Mouse (Mus musculus) limb, embryonic 12.5 days (tissue): ENCODE data around the gene Cpm. TPM values are rescaled to one million over a fixed set of nuclear protein-coding genes. Genes with fewer than 3 reads are reported as not detected.
"Not testable (repeated sequence)": the region's sequence is repeated elsewhere in the genome, so short reads cannot be mapped to it uniquely, and the experiment has no call there.

Source experiments
- ATAC-seq: fragments of 200-750 bp; cut with Nextera tagmentation; 2 replicates; pipeline ENCODE4 v1.8.0; 2017; ENCODE audit warnings: low read depth, moderate TSS enrichment; ENCODE audit not compliant: insufficient number of reproducible peaks, insufficient read depth, low FRiP score, low TSS enrichment
- H3K27ac ChIP-seq: fragments of 300-500 bp; sonication (generic); 2 replicates; pipeline ENCODE4 v1.5.1; 2016; ENCODE audit warnings: mild to moderate bottlenecking, moderate library complexity
- H3K27me3 ChIP-seq: fragments of 300-500 bp; sonication (generic); 2 replicates; pipeline ENCODE4 v1.6.1; 2016; ENCODE audit warnings: mild to moderate bottlenecking, moderate library complexity
- H3K36me3 ChIP-seq: fragments of 300-500 bp; sonication (generic); 2 replicates; pipeline ENCODE4 v1.6.1; 2016; ENCODE audit warnings: mild to moderate bottlenecking, moderate library complexity
- H3K4me1 ChIP-seq: fragments of 300-500 bp; sonication (generic); replicated peaks from 2 replicates; pipeline ENCODE4 v1.6.1; 2016
- H3K4me2 ChIP-seq: fragments of 300-500 bp; sonication (generic); 2 replicates; pipeline ENCODE4 v1.6.1; 2016; ENCODE audit warnings: mild to moderate bottlenecking, moderate library complexity
- H3K4me3 ChIP-seq: fragments of 300-500 bp; sonication (generic); replicated peaks from 2 replicates; pipeline ENCODE4 v1.5.1; 2016; ENCODE audit warnings: mild to moderate bottlenecking
- H3K9ac ChIP-seq: fragments of 300-500 bp; sonication (generic); replicated peaks from 2 replicates; pipeline ENCODE4 v1.6.1; 2016; ENCODE audit warnings: mild to moderate bottlenecking, moderate library complexity
- H3K9me3 ChIP-seq: fragments of 300-500 bp; sonication (generic); 2 replicates; pipeline ENCODE4 v1.6.1; 2016; ENCODE audit warnings: mild to moderate bottlenecking, moderate library complexity
- whole genome bisulfite sequencing: fragments of 180-500 bp; shearing (Covaris S2); methylation state at CpG from one replicate; pipeline ENCODE4 v1.1.7; 2016; 5-methylcytosine and 5-hydroxymethylcytosine counted together
- polyA plus RNA-seq: library from polyadenylated mRNA; unstranded; fragments of >200 nt; fragmentation: Nextera tagmentation; extraction: Ambion mirVana; gene quantifications from 2 replicates; pipeline ENCODE4 v1.2.1, GENCODE M21; 2016

The Cpm gene
- polyA plus RNA-seq, 1 experiment from 2014 or later, result 30.0 TPM

- Histone ChIP-seq H3K4me3 (no peak overlapping the region), H3K27me3 (no peaks in the 10 kb centered on the region), H3K27ac (no peak overlapping the region), H3K4me1 (no peaks in the 10 kb centered on the region), H3K9me3 (no peaks in the 10 kb centered on the region), H3K9ac (no peak overlapping the region), H3K4me2 (no peak overlapping the region), H3K36me3 (no peaks in the 10 kb centered on the region)
- no peak for ATAC-seq
- WGBS, result 89% methylated on average over 5 of the region's 5 CpGs
Measured at GRCm38 (mm10) chr10:117610160-117610764, 19.0 kb upstream of the Cpm start.

- no peaks in the 10 kb centered on the region for H3K9me3 ChIP-seq
- H3K4me1 ChIP-seq, result no peaks in the 10 kb centered on the region
- no peak overlapping the region for H3K4me2 ChIP-seq
- 93% methylated on average over 2 of the region's 2 CpGs for WGBS
- H3K27ac ChIP-seq, result no peak overlapping the region
- H3K27me3 ChIP-seq, result no peaks in the 10 kb centered on the region
- no peaks in the 10 kb centered on the region for H3K36me3 ChIP-seq
- no peak overlapping the region for H3K4me3 ChIP-seq
- H3K9ac ChIP-seq, result no peak overlapping the region
- ATAC-seq, result no peak
Measured at GRCm38 (mm10) chr10:117610794-117611384, 18.4 kb upstream of the Cpm start.

GRCm38 (mm10) chr10:117611503-117611902, 17.8 kb upstream of the Cpm start:
- 89% methylated on average over 2 of the region's 2 CpGs for WGBS
- no peak for ATAC-seq

GRCm38 (mm10) chr10:117611976-117612375, 17.3 kb upstream of the Cpm start:
- no peak overlapping the region for H3K9ac ChIP-seq
- no peaks in the 10 kb centered on the region for H3K27me3 ChIP-seq
- no peak for ATAC-seq
- no peak overlapping the region for H3K4me2 ChIP-seq
- H3K36me3 ChIP-seq, result no peaks in the 10 kb centered on the region
- no peak overlapping the region for H3K4me3 ChIP-seq
- no peaks in the 10 kb centered on the region for H3K4me1 ChIP-seq
- H3K9me3 ChIP-seq, result no peaks in the 10 kb centered on the region
- 80% methylated on average over 2 of the region's 2 CpGs for WGBS
- H3K27ac ChIP-seq, result no peak overlapping the region

More at GRCm38 (mm10) chr10:117611503-117611902, 17.8 kb upstream of the Cpm start:
- H3K4me3 ChIP-seq, result no peak overlapping the region
- no peaks in the 10 kb centered on the region for H3K4me1 ChIP-seq
- H3K27ac ChIP-seq, result no peak overlapping the region
- no peaks in the 10 kb centered on the region for H3K36me3 ChIP-seq
- H3K27me3 ChIP-seq, result no peaks in the 10 kb centered on the region
- no peak overlapping the region for H3K9ac ChIP-seq
- H3K9me3 ChIP-seq, result no peaks in the 10 kb centered on the region
- H3K4me2 ChIP-seq, result no peak overlapping the region

GRCm38 (mm10) chr10:117612621-117613584, 16.4 kb upstream of the Cpm start:
- no peak overlapping the region for H3K9ac ChIP-seq
- WGBS, result 86% methylated on average over 8 of the region's 8 CpGs
- H3K4me2 ChIP-seq, result no peak overlapping the region
- H3K27ac ChIP-seq, result no peak overlapping the region
- H3K4me1 ChIP-seq, result no peaks in the 10 kb centered on the region
- no peak overlapping the region for H3K4me3 ChIP-seq
- H3K36me3 ChIP-seq, result no peaks in the 10 kb centered on the region
- no peak for ATAC-seq
- no peaks in the 10 kb centered on the region for H3K9me3 ChIP-seq
- H3K27me3 ChIP-seq, result no peaks in the 10 kb centered on the region

GRCm38 (mm10) chr10:117613960-117614359, 15.3 kb upstream of the Cpm start:
- Histone ChIP-seq H3K4me2 (no peak overlapping the region), H3K4me1 (no peaks in the 10 kb centered on the region), H3K27me3 (no peaks in the 10 kb centered on the region), H3K9ac (no peak overlapping the region), H3K9me3 (no peaks in the 10 kb centered on the region), H3K36me3 (no peaks in the 10 kb centered on the region), H3K4me3 (no peak overlapping the region), H3K27ac (no peak overlapping the region)
- 83% methylated on average over 6 of the region's 6 CpGs for WGBS
- no peak for ATAC-seq

GRCm38 (mm10) chr10:117614387-117614786, 14.9 kb upstream of the Cpm start:
- Histone ChIP-seq H3K36me3 (no peaks in the 10 kb centered on the region), H3K9me3 (no peaks in the 10 kb centered on the region), H3K27ac (no peak overlapping the region), H3K27me3 (no peaks in the 10 kb centered on the region), H3K4me1 (no peaks in the 10 kb centered on the region), H3K4me2 (no peak overlapping the region), H3K4me3 (no peak overlapping the region), H3K9ac (no peak overlapping the region)
- ATAC-seq, result no peak
- WGBS, result 63% methylated on average over 3 of the region's 3 CpGs

- Histone ChIP-seq H3K4me3 (no peak overlapping the region), H3K27ac (no peak overlapping the region), H3K4me1 (no peaks in the 10 kb centered on the region), H3K36me3 (no peaks in the 10 kb centered on the region), H3K27me3 (no peaks in the 10 kb centered on the region), H3K9ac (no peak overlapping the region), H3K4me2 (no peak overlapping the region), H3K9me3 (no peaks in the 10 kb centered on the region)
- no peak for ATAC-seq
- 93% methylated on average over 8 of the region's 8 CpGs for WGBS
Measured at GRCm38 (mm10) chr10:117615239-117615638, 14.1 kb upstream of the Cpm start.

GRCm38 (mm10) chr10:117615746-117616145, 13.6 kb upstream of the Cpm start:
- H3K27me3 ChIP-seq, result no peaks in the 10 kb centered on the region
- no peak overlapping the region for H3K4me2 ChIP-seq
- no peaks in the 10 kb centered on the region for H3K9me3 ChIP-seq
- H3K27ac ChIP-seq, result no peak overlapping the region
- no peak overlapping the region for H3K9ac ChIP-seq
- no peak for ATAC-seq
- WGBS, result 74% methylated on average over 4 of the region's 4 CpGs
- no peaks in the 10 kb centered on the region for H3K36me3 ChIP-seq
- H3K4me1 ChIP-seq, result no peaks in the 10 kb centered on the region
- no peak overlapping the region for H3K4me3 ChIP-seq

GRCm38 (mm10) chr10:117616191-117616680, 13.1 kb upstream of the Cpm start:
- Histone ChIP-seq H3K9me3 (no peaks in the 10 kb centered on the region), H3K9ac (no peak overlapping the region), H3K4me2 (no peak overlapping the region), H3K4me1 (no peaks in the 10 kb centered on the region), H3K27me3 (no peaks in the 10 kb centered on the region), H3K4me3 (no peak overlapping the region), H3K27ac (no peak overlapping the region), H3K36me3 (no peaks in the 10 kb centered on the region)
- ATAC-seq, result no peak
- 90% methylated on average over 6 of the region's 6 CpGs for WGBS

- H3K9me3 ChIP-seq, H3K4me3 ChIP-seq, H3K4me2 ChIP-seq, H3K27ac ChIP-seq, H3K27me3 ChIP-seq, H3K9ac ChIP-seq, H3K36me3 ChIP-seq, ATAC-seq, H3K4me1 ChIP-seq: not testable (repeated sequence)
- WGBS, result 82% methylated on average over 4 of the region's 4 CpGs
Measured at GRCm38 (mm10) chr10:117616765-117617164, 12.5 kb upstream of the Cpm start.
